Mouse (Mus musculus): ENCODE results near the gene Olfr329-ps. TPM values are rescaled to one million over a fixed set of nuclear protein-coding genes. Genes with fewer than 3 reads are reported as not detected.
"Not testable (repeated sequence)": the region's sequence is repeated elsewhere in the genome, so short reads cannot be mapped to it uniquely, and the experiment has no call there.

Gene Olfr329-ps
- total RNA-seq (2021): not detected

GRCm38 (mm10) chr11:58546322-58546721 lies at the start of gene Olfr329-ps:
Gene Olfr329-ps (minus strand): TSS chr11:58546422.
- DNase-seq: no peak

- DNase-seq: no peak
Measured at GRCm38 (mm10) chr11:58594814-58595213, 48.6 kb upstream of the Olfr329-ps start, which contains the start of gene Olfr324. Gene Olfr324 (plus strand): TSS chr11:58595114.

DNA sequence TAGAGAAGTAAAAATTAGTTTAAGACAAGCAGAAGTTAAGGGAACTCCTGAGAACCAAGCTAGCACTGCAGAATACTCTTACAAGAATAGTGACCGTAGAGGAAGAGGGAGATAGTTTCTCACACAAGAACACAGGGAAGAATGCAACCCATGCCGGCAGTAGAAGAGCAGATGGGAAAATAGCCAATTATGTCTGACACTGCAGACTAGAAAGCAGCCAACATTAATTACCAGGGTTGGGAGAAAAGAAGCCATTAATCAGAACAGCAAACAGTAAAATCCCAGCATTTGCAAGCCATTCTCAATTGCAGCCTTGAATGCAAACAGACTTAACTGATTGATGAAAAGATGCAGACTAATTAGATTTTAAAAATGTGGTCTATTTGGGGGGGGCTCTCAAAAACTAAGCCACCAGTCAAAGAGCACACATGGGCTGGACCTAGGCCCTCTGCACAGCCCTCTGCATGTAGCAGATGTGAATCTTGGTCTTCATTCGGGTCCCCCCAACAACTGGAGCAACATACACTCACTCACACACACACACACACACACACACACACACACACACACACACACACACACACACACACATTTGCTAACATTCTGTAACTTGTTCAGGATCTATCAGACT lies 42.5 kb upstream of the Olfr329-ps start:
- DNase-seq: no peak

DNA sequence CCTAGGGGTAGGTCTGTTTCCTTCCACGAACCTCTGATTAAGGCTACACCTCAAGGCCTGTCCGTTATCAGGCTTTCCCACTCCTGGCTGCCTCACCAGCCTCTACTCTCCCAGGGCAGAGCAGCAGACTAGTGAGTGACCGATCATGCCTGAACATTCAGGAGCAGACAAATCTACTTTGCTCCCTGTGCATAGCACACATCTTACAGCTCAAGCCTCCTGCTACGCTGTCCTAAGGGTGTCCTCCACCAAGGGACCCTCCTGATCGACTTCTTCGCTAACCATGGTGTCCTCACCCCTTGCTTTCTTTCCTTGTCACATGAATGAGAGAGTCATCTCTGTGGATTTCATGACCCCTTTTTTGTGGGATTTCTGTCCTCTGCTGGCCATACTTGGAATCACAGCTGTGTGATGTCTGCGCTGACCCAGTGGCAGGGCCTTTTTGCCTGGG lies 41.7 kb upstream of the Olfr329-ps start:
- peak in 1 of 2 experiments; percentile 26 for DNase-seq

DNA sequence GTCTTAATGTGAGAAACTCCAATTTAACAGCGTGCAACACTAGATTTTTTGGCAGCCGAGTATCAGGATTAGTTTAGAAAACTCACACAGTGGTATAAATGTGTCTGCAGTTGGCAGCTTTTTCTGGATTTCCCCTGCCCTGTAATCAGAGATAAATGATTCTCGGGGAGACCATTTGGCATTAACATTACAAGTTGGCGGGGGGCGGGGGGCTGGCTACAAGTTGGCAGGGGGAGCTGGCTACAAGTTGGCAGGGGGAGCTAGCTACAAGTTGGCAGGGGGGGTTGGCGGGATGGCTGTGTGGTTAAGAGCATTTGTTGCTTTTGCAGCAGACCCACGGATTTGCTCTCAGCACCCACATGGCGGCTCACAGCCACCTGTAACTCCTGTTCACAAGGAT lies 32.4 kb upstream of the Olfr329-ps start:
- peak; percentile 20 to 24 for DNase-seq

DNA sequence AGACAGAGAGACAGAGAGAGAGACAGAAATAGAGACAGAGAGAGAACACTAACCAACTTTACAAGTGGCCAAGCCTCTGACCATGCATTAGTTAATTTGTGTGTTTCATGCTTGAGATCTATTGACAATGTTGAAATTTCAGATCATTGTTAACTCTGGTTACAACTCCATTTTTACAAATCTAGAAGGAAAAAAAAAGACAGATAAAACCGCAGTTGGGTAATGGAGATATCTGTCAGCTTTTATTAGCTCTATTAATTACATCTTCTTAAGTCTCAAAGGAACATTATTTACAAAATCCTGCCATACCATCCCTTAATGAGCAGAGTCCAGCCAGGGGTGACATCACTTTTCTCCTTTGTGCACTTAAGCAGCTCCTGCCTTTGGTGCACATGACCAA lies 31.2 kb upstream of the Olfr329-ps start, which contains the start of gene Olfr325:
Gene Olfr325 (plus strand): TSS at position 301 of the 400 bp plus-strand sequence.
- DNase-seq: no peak

DNA sequence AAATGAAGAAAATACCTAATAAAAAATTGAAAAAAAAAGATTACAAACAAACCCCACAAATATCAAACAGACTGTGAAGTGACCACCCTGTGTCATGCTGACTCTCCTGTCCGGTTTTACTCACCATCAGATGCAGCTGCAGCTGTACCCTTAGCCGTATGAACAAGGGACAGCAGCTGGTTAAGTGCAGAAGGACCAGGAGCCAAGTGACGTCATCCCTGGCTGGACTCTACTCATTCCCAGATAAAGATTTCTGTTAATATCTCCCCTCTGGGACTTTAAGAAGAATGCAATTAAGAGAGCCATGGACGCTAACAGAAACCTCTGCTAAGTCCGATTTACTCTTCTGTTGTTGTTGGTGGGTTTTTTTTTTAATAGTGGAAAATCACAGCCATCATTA lies 24.2 kb upstream of the Olfr329-ps start, which contains the start of gene Olfr224:
Gene Olfr224 (minus strand): TSS at position 149 of the 400 bp plus-strand sequence.
- DNase-seq: no peak

DNA sequence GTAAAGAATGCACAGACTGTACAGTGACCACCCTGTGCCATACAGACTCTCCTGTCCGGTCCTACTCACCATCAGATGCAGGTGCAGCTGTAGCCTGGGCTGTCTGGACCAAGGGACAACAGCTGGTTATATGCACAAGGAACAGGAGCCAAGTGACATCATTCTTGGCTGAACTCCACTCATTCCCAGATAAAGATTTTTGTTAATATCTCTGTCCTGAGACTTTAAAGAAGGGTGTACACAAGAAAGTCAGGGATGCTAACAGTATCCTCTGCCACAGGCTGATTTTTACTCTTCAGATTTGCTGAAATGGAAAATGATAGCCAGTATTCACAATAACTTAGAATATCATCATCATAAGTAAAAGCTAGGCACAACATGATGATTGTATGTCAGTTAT lies 9.3 kb upstream of the Olfr329-ps start, which contains the start of gene Olfr328:
Gene Olfr328 (minus strand): TSS at position 101 of the 400 bp plus-strand sequence.
- no peak for DNase-seq

DNA sequence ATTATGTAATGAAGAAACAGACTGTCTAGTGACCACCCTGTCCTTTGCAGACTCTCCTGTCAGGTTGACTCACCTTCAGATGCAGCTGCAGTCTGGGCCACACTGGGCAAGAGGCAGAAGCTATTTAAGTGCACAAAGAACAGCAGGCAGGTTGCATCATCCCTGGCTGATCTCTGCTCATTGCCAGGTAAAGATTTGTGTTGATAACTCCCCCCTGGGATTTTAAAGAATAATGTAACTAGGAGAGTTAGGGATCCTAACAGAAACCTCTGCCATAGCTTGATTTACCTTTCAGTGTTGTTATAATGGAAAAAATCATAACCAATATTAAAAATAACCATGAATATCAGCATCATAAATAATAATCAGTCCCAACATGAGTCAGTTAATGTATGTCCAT lies 11.5 kb downstream of the Olfr329-ps start, which contains the start of gene Olfr330:
Gene Olfr330 (minus strand): TSS at position 101 of the 400 bp plus-strand sequence.
- DNase-seq: not testable (repeated sequence)

DNA sequence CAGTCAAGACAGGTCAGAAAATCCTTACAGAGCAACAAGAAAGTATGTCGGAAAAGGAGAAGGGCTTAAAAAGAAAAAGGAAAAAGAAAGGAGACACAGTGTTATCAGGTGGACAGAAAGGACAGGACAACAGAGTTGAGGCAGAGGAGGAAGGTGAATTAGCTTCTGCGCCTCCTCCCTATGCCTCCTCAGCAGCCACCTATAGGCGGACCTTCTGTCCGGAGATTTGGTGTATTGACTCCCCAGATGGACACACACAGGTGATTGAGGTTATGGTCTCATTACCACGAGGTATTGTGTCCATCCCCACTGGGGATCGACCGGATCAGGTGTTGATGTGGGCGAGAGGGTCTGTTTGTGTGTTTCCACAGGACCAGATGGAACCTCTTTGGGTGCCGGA lies 26.5 kb downstream of the Olfr329-ps start:
- peak in 1 of 2 experiments; percentile 8 for DNase-seq

DNA sequence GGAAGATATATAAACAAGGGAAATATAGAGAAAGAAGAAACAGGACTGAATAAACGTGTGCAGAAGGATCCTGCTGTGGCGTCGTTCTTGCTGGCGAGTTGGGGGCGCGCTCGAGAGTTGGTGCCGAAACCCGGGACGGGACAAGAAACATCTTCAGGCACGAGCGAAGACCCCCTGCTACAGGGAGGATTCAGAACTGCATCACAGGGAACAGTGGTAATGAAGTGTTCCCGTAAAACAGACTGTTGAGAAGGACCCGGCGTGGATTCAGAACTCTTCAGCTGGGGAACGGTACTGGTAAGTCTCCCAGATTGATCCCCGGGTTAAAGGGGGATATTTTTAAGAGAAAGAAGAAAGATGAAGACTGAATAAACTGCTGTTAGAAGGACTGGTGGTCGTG lies 27.3 kb downstream of the Olfr329-ps start:
- peak; percentile 47 to 59 for DNase-seq

DNA sequence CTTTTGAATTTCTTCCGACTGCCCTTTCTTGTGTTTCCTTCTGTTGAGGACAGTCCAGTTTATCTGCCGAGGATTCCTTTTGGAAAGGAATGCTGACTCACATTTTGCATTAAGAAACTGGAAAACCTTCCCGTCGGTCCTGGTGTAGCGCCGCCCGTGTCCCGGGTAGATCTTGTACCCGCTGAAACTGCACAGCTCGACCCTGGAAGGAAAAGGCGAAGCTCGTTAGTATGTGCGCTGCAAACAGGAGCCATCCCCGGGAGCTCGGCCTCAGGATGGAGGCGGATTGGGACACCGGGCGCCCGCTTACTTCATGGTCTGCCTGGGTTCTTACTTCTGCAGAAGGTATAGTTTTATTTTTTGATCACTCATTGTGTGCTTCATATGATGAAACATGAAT lies 37.2 kb downstream of the Olfr329-ps start:
- DNase-seq: not testable (repeated sequence)

DNA sequence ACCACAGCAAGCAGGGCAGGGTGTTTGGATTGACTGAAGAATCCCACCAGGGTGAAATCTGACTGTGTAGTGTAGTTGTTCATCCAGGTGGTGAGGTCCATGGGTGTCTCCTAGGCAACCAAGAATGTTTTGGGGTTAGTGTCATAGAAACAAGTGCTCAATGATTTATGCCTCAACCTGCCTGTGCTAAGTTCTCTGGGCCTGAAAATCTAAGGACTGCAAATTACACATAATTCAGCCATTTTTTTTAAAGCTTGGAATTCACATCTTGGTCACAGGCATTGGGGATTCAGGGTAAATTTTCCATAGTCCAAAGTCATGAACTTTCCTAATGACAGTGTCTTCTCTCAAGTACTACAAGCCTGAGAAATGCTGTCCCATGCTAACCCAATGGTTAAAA lies 43.8 kb downstream of the Olfr329-ps start, which contains the start of gene Olfr331:
Gene Olfr331 (minus strand): TSS at position 101 of the 400 bp plus-strand sequence.
- not testable (repeated sequence) for DNase-seq

GRCm38 (mm10) chr11:58499290-58499689 lies 46.9 kb downstream of the Olfr329-ps start:
- no peak for DNase-seq

GRCm38 (mm10) chr11:58498761-58499160 lies 47.5 kb downstream of the Olfr329-ps start:
- DNase-seq: no peak

- DNase-seq: no peak
Measured at GRCm38 (mm10) chr11:58492455-58492854, 53.8 kb downstream of the Olfr329-ps start, which contains the start of gene Olfr332. Gene Olfr332 (minus strand): TSS chr11:58492555.

Other genes with a start within 250 kb of the Olfr329-ps start
- gene Zfp692, start 239.4 kb downstream of the Olfr329-ps start, total RNA-seq (2021): 10 to 100 TPM; 27.6 to 31.4 TPM
- 10 to 100 TPM; 44.0 to 51.2 TPM for gene Zfp672, start 216.1 kb downstream of the Olfr329-ps start, total RNA-seq (2021)
- gene Sh3bp5l, start 215.7 kb downstream of the Olfr329-ps start, total RNA-seq (2021): 10 to 100 TPM; 50.3 to 52.9 TPM
- under 1 TPM in 1 of 2 experiments, not detected in 1; 0.30 TPM for gene Lypd8, start 167.4 kb downstream of the Olfr329-ps start, total RNA-seq (2021)
- not detected for gene 1810065E05Rik, start 125.3 kb downstream of the Olfr329-ps start, total RNA-seq (2021)
- not detected for gene Gm12253, start 113.9 kb downstream of the Olfr329-ps start, total RNA-seq (2021)
- gene Lypd9, start 93.5 kb downstream of the Olfr329-ps start, total RNA-seq (2021): not detected
- not detected for gene Olfr30, start 84.2 kb downstream of the Olfr329-ps start, total RNA-seq (2021)
- not detected for gene Olfr332, start 53.9 kb downstream of the Olfr329-ps start, total RNA-seq (2021)
- not detected for gene Olfr331, start 43.9 kb downstream of the Olfr329-ps start, total RNA-seq (2021)
- not detected for gene Olfr330, start 11.6 kb downstream of the Olfr329-ps start, total RNA-seq (2021)
- gene Olfr328, start 9.2 kb upstream of the Olfr329-ps start, total RNA-seq (2021): under 1 TPM in 1 of 2 experiments, not detected in 1; 0.15 TPM
- gene Olfr224, start 24.1 kb upstream of the Olfr329-ps start, total RNA-seq (2021): not detected
- not detected for gene Olfr325, start 31.3 kb upstream of the Olfr329-ps start, total RNA-seq (2021)
- gene Olfr324, start 48.7 kb upstream of the Olfr329-ps start, total RNA-seq (2021): not detected
- not detected for gene 2210407C18Rik, start 69.7 kb upstream of the Olfr329-ps start, total RNA-seq (2021)
- gene Olfr323, start 84.1 kb upstream of the Olfr329-ps start, total RNA-seq (2021): not detected
- gene Trim58, start 94.0 kb upstream of the Olfr329-ps start, total RNA-seq (2021): not detected
- gene Olfr322, start 112.4 kb upstream of the Olfr329-ps start, total RNA-seq (2021): not detected
- not detected for gene Olfr320, start 134.7 kb upstream of the Olfr329-ps start, total RNA-seq (2021)
- gene Olfr319, start 152.7 kb upstream of the Olfr329-ps start, total RNA-seq (2021): not detected
- gene Olfr318, start 177.6 kb upstream of the Olfr329-ps start, total RNA-seq (2021): not detected
- under 1 TPM in 1 of 2 experiments, not detected in 1; 0.20 TPM for gene Olfr317, start 192.8 kb upstream of the Olfr329-ps start, total RNA-seq (2021)
- under 1 TPM; 0.45 to 0.48 TPM for gene Olfr316, start 206.3 kb upstream of the Olfr329-ps start, total RNA-seq (2021)
- not detected for gene Olfr315, start 226.8 kb upstream of the Olfr329-ps start, total RNA-seq (2021)
- not detected for gene Olfr314, start 236.5 kb upstream of the Olfr329-ps start, total RNA-seq (2021)